Mouse (Mus musculus): Measurements from ENCODE around the gene Sh3d21. TPM values are rescaled to one million over a fixed set of nuclear protein-coding genes. Genes with fewer than 3 reads are reported as not detected.
"Not testable (repeated sequence)": the region's sequence is repeated elsewhere in the genome, so short reads cannot be mapped to it uniquely, and the experiment has no call there.

The Sh3d21 gene
- polyA plus RNA-seq, 1 experiment from 2014 or later, result 13.8 TPM

GRCm38 (mm10) chr4:126165092-126165491 lies 1.8 kb upstream of the Sh3d21 start:
- not testable (repeated sequence) for H3K9me3 ChIP-seq; H3K27ac ChIP-seq; H3K27me3 ChIP-seq; H3K9ac ChIP-seq; H3K4me2 ChIP-seq; ATAC-seq (ENCODE audit: insufficient number of reproducible peaks, low FRiP score, low TSS enrichment, low read depth); H3K4me3 ChIP-seq
- Histone ChIP-seq H3K36me3 (peaks cover 43% of the 10 kb centered on the region), H3K4me1 (peaks cover 21% of the 10 kb centered on the region)
- WGBS, result 65% methylated on average over 10 of the region's 10 CpGs

- peaks cover 25% of the 10 kb centered on the region for H3K4me1 ChIP-seq
- H3K4me2 ChIP-seq, result peak overlapping the region; percentile 97
- peak overlapping the region; percentile 92 for H3K27ac ChIP-seq
- no peak overlapping the region for H3K9ac ChIP-seq
- peak overlapping the region; percentile 66; the same call in 1 of the 2 replicates for H3K4me3 ChIP-seq
- WGBS, result 47% methylated on average over 4 of the region's 4 CpGs
- H3K27me3 ChIP-seq, result no peaks in the 10 kb centered on the region
- H3K9me3 ChIP-seq, result no peaks in the 10 kb centered on the region
- peaks cover 30% of the 10 kb centered on the region for H3K36me3 ChIP-seq
- no peak for ATAC-seq (ENCODE audit: insufficient number of reproducible peaks, low FRiP score, low TSS enrichment, low read depth)
Observed at GRCm38 (mm10) chr4:126163685-126164084, 394 bp upstream of the Sh3d21 start.

- peak; percentile 88 for ATAC-seq (ENCODE audit: insufficient number of reproducible peaks, low FRiP score, low TSS enrichment, low read depth)
- WGBS, result under 1% methylated on average over 44 of the region's 44 CpGs
- no peaks in the 10 kb centered on the region for H3K27me3 ChIP-seq
- H3K9ac ChIP-seq, result peak overlapping the region; percentile 72
- peaks cover 25% of the 10 kb centered on the region for H3K4me1 ChIP-seq
- H3K9me3 ChIP-seq, result no peaks in the 10 kb centered on the region
- peak overlapping the region; percentile 97 for H3K4me2 ChIP-seq
- peak overlapping the region; percentile 92 for H3K27ac ChIP-seq
- peak overlapping the region; percentile 66 for H3K4me3 ChIP-seq
- peaks cover 20% of the 10 kb centered on the region for H3K36me3 ChIP-seq
Observed at GRCm38 (mm10) chr4:126162544-126163066, 686 bp downstream of the Sh3d21 start.

GRCm38 (mm10) chr4:126161986-126162385 lies 1.3 kb downstream of the Sh3d21 start:
- peaks cover 25% of the 10 kb centered on the region for H3K4me1 ChIP-seq
- peak overlapping the region; percentile 97 for H3K4me2 ChIP-seq
- H3K9me3 ChIP-seq, result no peaks in the 10 kb centered on the region
- peak overlapping the region; percentile 92; the same call in 1 of the 2 replicates for H3K27ac ChIP-seq
- ATAC-seq (ENCODE audit: insufficient number of reproducible peaks, low FRiP score, low TSS enrichment, low read depth), result no peak
- no peaks in the 10 kb centered on the region for H3K27me3 ChIP-seq
- peaks cover 17% of the 10 kb centered on the region for H3K36me3 ChIP-seq
- 0 out of 2 replicates have a peak overlapping the region, but pooled peaks have one; percentile 72 for H3K9ac ChIP-seq
- H3K4me3 ChIP-seq, result peak overlapping the region; percentile 66
- 58% methylated on average over 9 of the region's 9 CpGs for WGBS

- H3K4me1 ChIP-seq, result peaks cover 25% of the 10 kb centered on the region
- ATAC-seq (ENCODE audit: insufficient number of reproducible peaks, low FRiP score, low TSS enrichment, low read depth), result no peak
- no peaks in the 10 kb centered on the region for H3K9me3 ChIP-seq
- H3K36me3 ChIP-seq, result peaks cover 12% of the 10 kb centered on the region
- H3K4me2 ChIP-seq, result no peak overlapping the region
- 89% methylated on average over 6 of the region's 6 CpGs for WGBS
- H3K9ac ChIP-seq, result no peak overlapping the region
- H3K27ac ChIP-seq, result no peak overlapping the region
- no peaks in the 10 kb centered on the region for H3K27me3 ChIP-seq
- H3K4me3 ChIP-seq, result no peak overlapping the region
Observed at GRCm38 (mm10) chr4:126161456-126161855, 1.8 kb downstream of the Sh3d21 start.

- H3K4me2 ChIP-seq, result no peak overlapping the region
Observed at GRCm38 (mm10) chr4:126160981-126161380, 2.3 kb downstream of the Sh3d21 start.

GRCm38 (mm10) chr4:126159455-126159854 lies 3.8 kb downstream of the Sh3d21 start:
- no peak for ATAC-seq (ENCODE audit: insufficient number of reproducible peaks, low FRiP score, low TSS enrichment, low read depth)
- no peaks in the 10 kb centered on the region for H3K27me3 ChIP-seq
- no peak overlapping the region for H3K27ac ChIP-seq
- no peak overlapping the region for H3K4me3 ChIP-seq
- WGBS, result 78% methylated on average over 8 of the region's 8 CpGs
- no peaks in the 10 kb centered on the region; the same call in 1 of the 2 replicates for H3K36me3 ChIP-seq
- no peak overlapping the region for H3K4me2 ChIP-seq
- H3K4me1 ChIP-seq, result peaks cover 31% of the 10 kb centered on the region
- H3K9me3 ChIP-seq, result no peaks in the 10 kb centered on the region
- H3K9ac ChIP-seq, result no peak overlapping the region

More at GRCm38 (mm10) chr4:126160981-126161380, 2.3 kb downstream of the Sh3d21 start:
- H3K9me3 ChIP-seq, result no peaks in the 10 kb centered on the region
- no peak overlapping the region for H3K9ac ChIP-seq
- no peak for ATAC-seq (ENCODE audit: insufficient number of reproducible peaks, low FRiP score, low TSS enrichment, low read depth)
- WGBS, result 92% methylated on average over 8 of the region's 8 CpGs
- no peak overlapping the region for H3K4me3 ChIP-seq
- no peak overlapping the region for H3K27ac ChIP-seq
- peaks cover 25% of the 10 kb centered on the region for H3K4me1 ChIP-seq
- no peaks in the 10 kb centered on the region for H3K27me3 ChIP-seq
- H3K36me3 ChIP-seq, result peaks cover 7% of the 10 kb centered on the region

GRCm38 (mm10) chr4:126157562-126157961 lies 5.7 kb downstream of the Sh3d21 start:
- Histone ChIP-seq H3K4me2 (no peak overlapping the region), H3K27ac (no peak overlapping the region), H3K9ac (no peak overlapping the region), H3K27me3 (no peaks in the 10 kb centered on the region), H3K4me1 (peaks cover 21% of the 10 kb centered on the region), H3K4me3 (no peak overlapping the region), H3K36me3 (peaks cover 6% of the 10 kb centered on the region), H3K9me3 (no peaks in the 10 kb centered on the region)
- 93% methylated on average over 6 of the region's 6 CpGs for WGBS
- ATAC-seq (ENCODE audit: insufficient number of reproducible peaks, low FRiP score, low TSS enrichment, low read depth), result no peak

GRCm38 (mm10) chr4:126156617-126157016 lies 6.7 kb downstream of the Sh3d21 start:
- Histone ChIP-seq H3K27ac (no peak overlapping the region), H3K4me1 (peaks cover 20% of the 10 kb centered on the region), H3K27me3 (no peaks in the 10 kb centered on the region), H3K9me3 (no peaks in the 10 kb centered on the region), H3K9ac (no peak overlapping the region), H3K4me3 (no peak overlapping the region), H3K4me2 (no peak overlapping the region), H3K36me3 (peaks cover 15% of the 10 kb centered on the region)
- no peak for ATAC-seq (ENCODE audit: insufficient number of reproducible peaks, low FRiP score, low TSS enrichment, low read depth)
- 62% methylated on average over 5 of the region's 5 CpGs for WGBS

GRCm38 (mm10) chr4:126155869-126156268 lies 7.4 kb downstream of the Sh3d21 start:
- no peak for ATAC-seq (ENCODE audit: insufficient number of reproducible peaks, low FRiP score, low TSS enrichment, low read depth)

GRCm38 (mm10) chr4:126155183-126155582 lies 8.1 kb downstream of the Sh3d21 start:
- peaks cover 33% of the 10 kb centered on the region for H3K4me1 ChIP-seq
- H3K9ac ChIP-seq, result no peak overlapping the region
- peaks cover 15% of the 10 kb centered on the region for H3K36me3 ChIP-seq
- ATAC-seq (ENCODE audit: insufficient number of reproducible peaks, low FRiP score, low TSS enrichment, low read depth), result no peak
- no peaks in the 10 kb centered on the region for H3K9me3 ChIP-seq
- WGBS, result 37% methylated on average over 4 of the region's 4 CpGs
- H3K4me3 ChIP-seq, result no peak overlapping the region
- H3K4me2 ChIP-seq, result no peak overlapping the region
- no peaks in the 10 kb centered on the region for H3K27me3 ChIP-seq
- H3K27ac ChIP-seq, result peak overlapping the region; percentile 62

More at GRCm38 (mm10) chr4:126155869-126156268, 7.4 kb downstream of the Sh3d21 start:
- no peaks in the 10 kb centered on the region for H3K27me3 ChIP-seq
- H3K4me1 ChIP-seq, result peaks cover 26% of the 10 kb centered on the region
- H3K9ac ChIP-seq, result no peak overlapping the region
- 56% methylated on average over 2 of the region's 2 CpGs for WGBS
- H3K4me3 ChIP-seq, result no peak overlapping the region
- peak overlapping the region; percentile 62 for H3K27ac ChIP-seq
- H3K4me2 ChIP-seq, result no peak overlapping the region
- H3K9me3 ChIP-seq, result no peaks in the 10 kb centered on the region
- peaks cover 15% of the 10 kb centered on the region for H3K36me3 ChIP-seq

GRCm38 (mm10) chr4:126152864-126153263 lies 10.4 kb downstream of the Sh3d21 start:
- Histone ChIP-seq H3K4me3 (no peak overlapping the region), H3K27me3 (no peaks in the 10 kb centered on the region), H3K9ac (no peak overlapping the region), H3K36me3 (peaks cover 20% of the 10 kb centered on the region), H3K27ac (no peak overlapping the region), H3K4me2 (no peak overlapping the region), H3K4me1 (peaks cover 49% of the 10 kb centered on the region), H3K9me3 (no peaks in the 10 kb centered on the region)
- ATAC-seq (ENCODE audit: insufficient number of reproducible peaks, low FRiP score, low TSS enrichment, low read depth), result no peak
- 57% methylated on average over 14 of the region's 14 CpGs for WGBS

All from limb, embryonic 15.5 days (tissue).